Mouse (Mus musculus) liver, adult 2 months (tissue): ENCODE data around the gene Ptpn12. TPM values are rescaled to one million over a fixed set of nuclear protein-coding genes. Genes with fewer than 3 reads are reported as not detected.

Experiments
- DNase-seq: peaks from one replicate; pipeline ENCODE4 v3.0.0-alpha.2; 2011; ENCODE audit warnings: low read depth, low spot score; ENCODE audit errors: extremely low read depth
- H3K27ac ChIP-seq: fragments of 200-500 bp; replicated peaks from 2 replicates; pipeline ENCODE4 v1.5.1; 2012; ENCODE audit warnings: low read depth, mild to moderate bottlenecking, control low read depth, inconsistent platforms, low read length; ENCODE audit not compliant: insufficient read depth
- H3K27me3 ChIP-seq: fragments of 200-500 bp; 2 replicates; pipeline ENCODE4 v1.6.1; 2012; ENCODE audit warnings: mild to moderate bottlenecking, moderate library complexity, low read length, inconsistent platforms; ENCODE audit not compliant: control insufficient read depth, insufficient read depth
- H3K36me3 ChIP-seq: fragments of 200-500 bp; 2 replicates; pipeline ENCODE4 v1.6.1; 2012; ENCODE audit warnings: low read length, inconsistent platforms; ENCODE audit not compliant: control insufficient read depth, insufficient read depth
- H3K4me1 ChIP-seq: fragments of 200-500 bp; 2 replicates; pipeline ENCODE4 v1.6.1; 2011; ENCODE audit warnings: low read length; ENCODE audit not compliant: control insufficient read depth, insufficient read depth
- H3K4me3 ChIP-seq: fragments of 200-500 bp; 2 replicates; pipeline ENCODE4 v1.5.1; 2011; ENCODE audit warnings: low read depth, mild to moderate bottlenecking, control low read depth, low read length, moderate library complexity; ENCODE audit not compliant: insufficient read depth
- H3K79me2 ChIP-seq: fragments of 200-500 bp; 2 replicates; pipeline ENCODE4 v1.6.1; 2012; ENCODE audit warnings: inconsistent platforms, mild to moderate bottlenecking, low read length, moderate library complexity; ENCODE audit not compliant: control insufficient read depth, insufficient read depth
- H3K9ac ChIP-seq: fragments of 200-500 bp; 2 replicates; pipeline ENCODE4 v1.6.1; 2012; ENCODE audit warnings: low read depth, mild to moderate bottlenecking, control low read depth, inconsistent platforms, low read length
- CTCF ChIP-seq: fragments of 200-500 bp; IDR thresholded peaks from 2 replicates; pipeline ENCODE4 v1.5.1; 2011; ENCODE audit warnings: low read depth, low read length, control low read depth
- POLR2A ChIP-seq: fragments of 200-500 bp; IDR thresholded peaks from 2 replicates; pipeline ENCODE4 v1.6.1; 2011; ENCODE audit warnings: low read length, control low read depth; ENCODE audit not compliant: insufficient read depth; ENCODE audit errors: extremely low read depth
- WGBS: fragments of 180-500 bp; shearing (Covaris S2); methylation state at CpG from one replicate; pipeline ENCODE4 v1.1.7; 2018; 5-methylcytosine and 5-hydroxymethylcytosine counted together
- polyA plus RNA-seq: library from polyadenylated mRNA; depleted of rRNA; stranded (reverse); fragments of >200 nt; gene quantifications from 2 replicates; pipeline ENCODE4 v1.2.3, GENCODE M21; 2012
- total RNA-seq: library from RNA; depleted of rRNA; stranded (reverse); fragments of >200 nt; gene quantifications from 2 replicates; pipeline ENCODE4 v1.2.3, GENCODE M21; 2014

The Ptpn12 gene
- total and polyA plus RNA-seq, 2 experiments, result 11.5 to 19.4 TPM

GRCm38 (mm10) chr5:21054472-21055070 is 1.1 kb downstream of the Ptpn12 start:
- Histone ChIP-seq H3K27ac (peak overlapping the region; percentile 77), H3K9ac (peak overlapping the region; percentile 90), H3K4me3 (peak overlapping the region; percentile 74), H3K79me2 (peaks cover 24% of the 10 kb centered on the region; the same call in 1 of the 2 replicates), H3K27me3 (no peaks in the 10 kb centered on the region), H3K36me3 (no peaks in the 10 kb centered on the region), H3K4me1 (peaks cover 9% of the 10 kb centered on the region)
- DNase-seq, result peak; percentile 85
- TF ChIP-seq CTCF (no peak), POLR2A (0 out of 2 replicates have a peak, but pooled peaks have one; percentile 31)
- under 1% methylated on average over 20 of the region's 20 CpGs for WGBS

GRCm38 (mm10) chr5:21053571-21054307 is 2.0 kb downstream of the Ptpn12 start:
- Histone ChIP-seq H3K4me3 (peak overlapping the region; percentile 74; the same call in 1 of the 2 replicates), H3K27me3 (no peaks in the 10 kb centered on the region), H3K9ac (no peak overlapping the region), H3K79me2 (peaks cover 31% of the 10 kb centered on the region), H3K36me3 (no peaks in the 10 kb centered on the region), H3K4me1 (peaks cover 9% of the 10 kb centered on the region), H3K27ac (peak overlapping the region; percentile 34)
- peak; percentile 25 for DNase-seq
- no peak for TF ChIP-seq CTCF
- no peak for TF ChIP-seq POLR2A
- 14% methylated on average over 3 of the region's 3 CpGs for WGBS

DNA sequence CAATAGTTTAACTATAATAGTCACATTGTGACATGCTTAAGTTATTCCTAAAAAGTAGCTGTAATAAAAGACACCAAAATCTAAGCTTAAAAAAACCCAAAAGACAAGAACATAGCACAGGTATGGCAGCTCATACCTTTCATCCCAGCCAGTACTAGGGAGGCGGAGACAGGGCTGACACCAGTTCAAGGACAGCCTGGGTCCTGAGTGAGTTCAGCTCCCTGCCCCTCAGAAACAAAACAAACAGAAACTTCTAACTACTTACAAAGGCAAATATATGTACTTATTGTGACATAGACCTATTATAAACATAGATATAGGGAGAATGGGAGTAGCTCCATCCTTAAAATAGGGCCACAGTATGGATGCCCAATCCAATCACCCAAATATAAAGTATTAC is 3.2 kb downstream of the Ptpn12 start:
- H3K4me3 ChIP-seq, result no peak overlapping the region
- peak; percentile 50 for DNase-seq
- no peak overlapping the region for H3K27ac ChIP-seq
- peaks cover 32% of the 10 kb centered on the region for H3K79me2 ChIP-seq
- H3K9ac ChIP-seq, result no peak overlapping the region
- 70% methylated on average over 1 of the region's 1 CpGs for WGBS
- TF ChIP-seq POLR2A (no peak), CTCF (no peak)
- H3K36me3 ChIP-seq, result no peaks in the 10 kb centered on the region
- H3K27me3 ChIP-seq, result no peaks in the 10 kb centered on the region
- H3K4me1 ChIP-seq, result peaks cover 9% of the 10 kb centered on the region

GRCm38 (mm10) chr5:21050770-21051122 is 5.0 kb downstream of the Ptpn12 start:
- DNase-seq, result no peak
- Histone ChIP-seq H3K4me1 (peaks cover 7% of the 10 kb centered on the region), H3K36me3 (no peaks in the 10 kb centered on the region), H3K9ac (no peak overlapping the region), H3K79me2 (peaks cover 39% of the 10 kb centered on the region), H3K27me3 (no peaks in the 10 kb centered on the region), H3K27ac (no peak overlapping the region), H3K4me3 (no peak overlapping the region)
- TF ChIP-seq POLR2A (no peak), CTCF (no peak)
- WGBS, result 71% methylated on average over 2 of the region's 2 CpGs

- H3K4me1 ChIP-seq, result peaks cover 7% of the 10 kb centered on the region
- H3K27me3 ChIP-seq, result no peaks in the 10 kb centered on the region
- H3K4me3 ChIP-seq, result no peak overlapping the region
- 71% methylated on average over 6 of the region's 6 CpGs for WGBS
- peaks cover 40% of the 10 kb centered on the region for H3K79me2 ChIP-seq
- TF ChIP-seq POLR2A (no peak), CTCF (no peak)
- H3K36me3 ChIP-seq, result no peaks in the 10 kb centered on the region
- H3K9ac ChIP-seq, result no peak overlapping the region
- no peak for DNase-seq
- H3K27ac ChIP-seq, result no peak overlapping the region
Observed at GRCm38 (mm10) chr5:21050061-21050769, 5.5 kb downstream of the Ptpn12 start.
